Mouse (Mus musculus) liver, postnatal 0 days (tissue): ENCODE data around the gene Tmigd1. TPM values are rescaled to one million over a fixed set of nuclear protein-coding genes. Genes with fewer than 3 reads are reported as not detected.
A peak's percentile ranks its signal among the peaks of the same experiment; 100 is the strongest.

ENCODE experiments used
- ATAC-seq: fragments of 200-750 bp; cut with Nextera tagmentation; 2 replicates; pipeline ENCODE4 v1.8.0; 2017; ENCODE audit warnings: mild to moderate bottlenecking, moderate library complexity
- DNase-seq: peaks from one replicate; pipeline ENCODE4 v3.0.0-alpha.2; 2016
- H3K27ac ChIP-seq: fragments of 300-500 bp; sonication (generic); 2 replicates; pipeline ENCODE4 v1.5.1; 2014; ENCODE audit warnings: antibody characterized with exemption, moderate library complexity, mild to moderate bottlenecking, low read depth
- H3K27me3 ChIP-seq: fragments of 300-500 bp; sonication (generic); 2 replicates; pipeline ENCODE4 v1.6.1; 2014; ENCODE audit warnings: low read length, control low read depth, mixed read lengths; ENCODE audit not compliant: insufficient read depth
- H3K36me3 ChIP-seq: fragments of 300-500 bp; sonication (generic); replicated peaks from 2 replicates; pipeline ENCODE4 v1.6.1; 2014; ENCODE audit warnings: mild to moderate bottlenecking, control low read depth, low read length, moderate library complexity, mixed read lengths; ENCODE audit not compliant: insufficient read depth
- H3K4me1 ChIP-seq: fragments of 300-500 bp; sonication (generic); 2 replicates; pipeline ENCODE4 v1.6.1; 2014; ENCODE audit warnings: antibody characterized with exemption, mild to moderate bottlenecking, control low read depth; ENCODE audit not compliant: insufficient read depth
- H3K4me2 ChIP-seq: fragments of 300-500 bp; sonication (generic); 2 replicates; pipeline ENCODE4 v1.6.1; 2014; ENCODE audit warnings: low read depth, mild to moderate bottlenecking, low read length, moderate library complexity, mixed read lengths
- H3K4me3 ChIP-seq: fragments of 300-500 bp; sonication (generic); 2 replicates; pipeline ENCODE4 v1.5.1; 2014; ENCODE audit warnings: low read depth, low read length
- H3K9ac ChIP-seq: fragments of 300-500 bp; sonication (generic); replicated peaks from 2 replicates; pipeline ENCODE4 v1.6.1; 2014; ENCODE audit warnings: mild to moderate bottlenecking, moderate library complexity
- H3K9me3 ChIP-seq: fragments of 300-500 bp; sonication (generic); 2 replicates; pipeline ENCODE4 v1.6.1; 2016; ENCODE audit warnings: mild to moderate bottlenecking, control low read depth, low read length, mixed read lengths
- CTCF ChIP-seq: sonication (generic); IDR thresholded peaks from 2 replicates; pipeline ENCODE4 v1.5.1; 2016; ENCODE audit warnings: antibody characterized with exemption, low read depth
- EP300 ChIP-seq: IDR thresholded peaks from 2 replicates; pipeline ENCODE4 v1.6.1; 2016; ENCODE audit warnings: antibody characterized with exemption, low read depth, mild to moderate bottlenecking
- WGBS: fragments of 180-500 bp; shearing (Covaris S2); extraction: QIAGEN DNeasy Blood & Tissue Kit; methylation state at CpG from one replicate; pipeline ENCODE4 v1.1.7; 2014; ENCODE audit not compliant: insufficient replicate concordance; 5-methylcytosine and 5-hydroxymethylcytosine counted together
- polyA plus RNA-seq: library from polyadenylated mRNA; unstranded; fragments of >200 nt; fragmentation: Nextera tagmentation; extraction: Ambion mirVana; gene quantifications from 2 replicates; pipeline ENCODE4 v1.2.1, GENCODE M21; 2015

The Tmigd1 gene
- polyA plus RNA-seq, 1 experiment from 2014 or later, result not detected

GRCm38 (mm10) chr11:76945386-76946202 lies 43.6 kb downstream of the Tmigd1 start:
- TF ChIP-seq CTCF (no peak), EP300 (0 out of 2 replicates have a peak, but pooled peaks have one; percentile 39)
- Histone ChIP-seq H3K9ac (peak overlapping the region; percentile 86), H3K27me3 (no peaks in the 10 kb centered on the region), H3K4me1 (peaks cover 17% of the 10 kb centered on the region), H3K36me3 (peaks cover 8% of the 10 kb centered on the region; the same call in 1 of the 2 replicates), H3K4me3 (peak overlapping the region; percentile 84), H3K27ac (peak overlapping the region; percentile 83), H3K4me2 (peak overlapping the region; percentile 97), H3K9me3 (no peaks in the 10 kb centered on the region)
- WGBS, result under 1% methylated on average over 58 of the region's 58 CpGs
- ATAC-seq (peak; percentile 94), DNase-seq (peak; percentile 93)

- Histone ChIP-seq H3K9ac (peak overlapping the region; percentile 86), H3K27me3 (no peaks in the 10 kb centered on the region), H3K4me2 (peak overlapping the region; percentile 97), H3K36me3 (peaks cover 12% of the 10 kb centered on the region), H3K27ac (peak overlapping the region; percentile 83), H3K4me1 (peaks cover 17% of the 10 kb centered on the region), H3K9me3 (no peaks in the 10 kb centered on the region), H3K4me3 (peak overlapping the region; percentile 84)
- peak; percentile 18; the same call in 1 of the 2 replicates for ATAC-seq
- TF ChIP-seq EP300, result no peak
- TF ChIP-seq CTCF, result no peak
- peak; percentile 21 for DNase-seq
- 5% methylated on average over 8 of the region's 8 CpGs for WGBS
Measured at GRCm38 (mm10) chr11:76946203-76946585, 44.2 kb downstream of the Tmigd1 start.

GRCm38 (mm10) chr11:76953536-76953935 lies 51.6 kb downstream of the Tmigd1 start:
- H3K9me3 ChIP-seq, result no peaks in the 10 kb centered on the region
- H3K27ac ChIP-seq, result no peak overlapping the region
- H3K36me3 ChIP-seq, result peaks cover 60% of the 10 kb centered on the region
- no peaks in the 10 kb centered on the region for H3K4me1 ChIP-seq
- TF ChIP-seq EP300 (no peak), CTCF (no peak)
- DNase-seq, result no peak
- no peak overlapping the region for H3K4me3 ChIP-seq
- H3K9ac ChIP-seq, result no peak overlapping the region
- no peak for ATAC-seq
- H3K27me3 ChIP-seq, result no peaks in the 10 kb centered on the region
- H3K4me2 ChIP-seq, result no peak overlapping the region
- WGBS, result 92% methylated on average over 2 of the region's 2 CpGs

GRCm38 (mm10) chr11:76965703-76966102 lies 63.7 kb downstream of the Tmigd1 start:
- peaks cover 61% of the 10 kb centered on the region for H3K36me3 ChIP-seq
- H3K27me3 ChIP-seq, result no peaks in the 10 kb centered on the region
- H3K27ac ChIP-seq, result no peak overlapping the region
- no peak overlapping the region for H3K4me3 ChIP-seq
- H3K9me3 ChIP-seq, result no peaks in the 10 kb centered on the region
- DNase-seq (no peak), ATAC-seq (no peak)
- WGBS, result 86% methylated on average over 3 of the region's 3 CpGs
- H3K4me2 ChIP-seq, result no peak overlapping the region
- H3K9ac ChIP-seq, result no peak overlapping the region
- no peak for TF ChIP-seq CTCF
- TF ChIP-seq EP300, result no peak
- H3K4me1 ChIP-seq, result no peaks in the 10 kb centered on the region

Other genes starting within 250 kb of the Tmigd1 start
- 0.08 TPM in 1 of 2 replicates, not detected in the other for gene Bhlha9, start 229.7 kb upstream of the Tmigd1 start, polyA plus RNA-seq
- gene Trarg1, start 222.4 kb upstream of the Tmigd1 start, polyA plus RNA-seq, result 0.08 TPM in 2 replicates
- 10.1 and 12.9 TPM in 2 replicates for gene Gosr1, start 138.6 kb upstream of the Tmigd1 start, polyA plus RNA-seq
- gene Cpd, start 55.1 kb upstream of the Tmigd1 start, polyA plus RNA-seq, result 3.3 and 3.7 TPM in 2 replicates
- gene Blmh, start 22.6 kb downstream of the Tmigd1 start, polyA plus RNA-seq, result 34.2 and 34.6 TPM in 2 replicates
- gene Slc6a4, start 96.4 kb downstream of the Tmigd1 start, polyA plus RNA-seq, result 1.3 and 2.0 TPM in 2 replicates
- 33.9 and 34.3 TPM in 2 replicates for gene Nsrp1, start 176.3 kb downstream of the Tmigd1 start, polyA plus RNA-seq